Mouse (Mus musculus) adrenal gland, postnatal 25 days (tissue): ENCODE measurements around the gene Galns. TPM values are rescaled to one million over a fixed set of nuclear protein-coding genes. Genes with fewer than 3 reads are reported as not detected.
"Not testable (repeated sequence)": the region's sequence is repeated elsewhere in the genome, so short reads cannot be mapped to it uniquely, and the experiment has no call there.

Experiments
- DNase-seq: peaks from one replicate; pipeline ENCODE4 v3.0.0; 2021; ENCODE audit warnings: mixed read lengths
- total RNA-seq: library from RNA; stranded (reverse); gene quantifications from 2 replicates; pipeline ENCODE4 v1.2.3, GENCODE M21; 2021

Gene Galns
- total RNA-seq, 1 experiment from 2014 or later: 7.3 TPM

- DNase-seq: no peak
Measured at GRCm38 (mm10) chr8:122635878-122636802, 24.9 kb upstream of the Galns start.

GRCm38 (mm10) chr8:122633205-122633604 is 21.9 kb upstream of the Galns start:
- DNase-seq: no peak

GRCm38 (mm10) chr8:122632134-122632533 is 20.9 kb upstream of the Galns start:
- DNase-seq: not testable (repeated sequence)

GRCm38 (mm10) chr8:122630696-122631095 is 19.4 kb upstream of the Galns start:
- no peak for DNase-seq

- no peak for DNase-seq
Measured at GRCm38 (mm10) chr8:122629388-122629787, 18.1 kb upstream of the Galns start.

DNA sequence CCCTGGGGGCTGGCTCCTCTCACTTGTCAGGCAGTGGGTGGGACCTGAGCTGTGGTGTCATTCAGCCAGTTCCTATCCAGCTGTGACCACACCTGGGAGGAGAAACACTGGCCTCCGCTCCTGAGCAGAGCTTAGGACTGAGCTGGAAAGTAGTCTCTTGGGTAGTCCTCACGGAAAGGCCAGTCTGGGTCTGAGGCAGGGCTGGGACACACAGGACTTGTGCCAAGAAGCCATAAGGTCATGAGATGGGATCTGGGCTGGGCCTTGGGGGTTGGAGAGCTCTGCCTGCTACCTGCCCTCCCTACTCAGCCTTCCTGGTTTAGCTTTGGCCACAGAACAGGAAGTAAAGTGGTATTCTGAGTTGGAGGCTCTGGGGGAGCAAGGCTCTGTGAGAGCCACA is 15.6 kb upstream of the Galns start:
- no peak for DNase-seq

- DNase-seq: no peak
Measured at GRCm38 (mm10) chr8:122625811-122626210, 14.5 kb upstream of the Galns start.

DNA sequence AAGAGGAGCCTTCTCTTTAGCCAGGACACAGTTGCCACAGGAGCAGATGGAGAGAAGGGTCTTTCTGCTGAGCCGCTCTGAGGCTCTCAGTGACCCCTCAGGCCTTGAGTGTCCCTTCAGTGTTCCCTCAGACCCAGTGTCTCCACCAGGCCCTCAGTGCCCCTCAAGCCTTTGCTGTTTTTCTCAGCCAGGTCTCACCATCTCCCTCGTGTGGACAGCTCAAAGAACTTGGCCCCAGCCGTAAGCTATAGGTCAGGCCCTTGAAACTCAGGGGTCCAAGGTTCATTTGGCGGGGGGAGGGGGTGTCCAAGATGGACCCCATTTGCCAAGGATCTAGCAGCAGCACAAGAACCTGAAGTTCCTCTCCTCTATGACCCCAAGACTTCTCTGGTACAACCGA is 13.4 kb upstream of the Galns start:
- DNase-seq: no peak

GRCm38 (mm10) chr8:122623844-122624642 is 12.8 kb upstream of the Galns start:
- no peak for DNase-seq

- DNase-seq: no peak
Measured at GRCm38 (mm10) chr8:122622727-122623126, 11.5 kb upstream of the Galns start, which contains the start of gene Pabpn1l. Pabpn1l (minus strand) TSS chr8:122622739.

- DNase-seq: no peak
Measured at GRCm38 (mm10) chr8:122620446-122620845, 9.2 kb upstream of the Galns start.

GRCm38 (mm10) chr8:122618660-122619378 is 7.6 kb upstream of the Galns start:
- no peak for DNase-seq

GRCm38 (mm10) chr8:122617947-122618546 is 6.8 kb upstream of the Galns start:
- DNase-seq: peak; percentile 82

GRCm38 (mm10) chr8:122616181-122616905 is 5.1 kb upstream of the Galns start:
- DNase-seq: no peak

- DNase-seq: no peak
Measured at GRCm38 (mm10) chr8:122610612-122611277, 518 bp downstream of the Galns start.

GRCm38 (mm10) chr8:122610209-122610608 is 1.1 kb downstream of the Galns start:
- no peak for DNase-seq

DNA sequence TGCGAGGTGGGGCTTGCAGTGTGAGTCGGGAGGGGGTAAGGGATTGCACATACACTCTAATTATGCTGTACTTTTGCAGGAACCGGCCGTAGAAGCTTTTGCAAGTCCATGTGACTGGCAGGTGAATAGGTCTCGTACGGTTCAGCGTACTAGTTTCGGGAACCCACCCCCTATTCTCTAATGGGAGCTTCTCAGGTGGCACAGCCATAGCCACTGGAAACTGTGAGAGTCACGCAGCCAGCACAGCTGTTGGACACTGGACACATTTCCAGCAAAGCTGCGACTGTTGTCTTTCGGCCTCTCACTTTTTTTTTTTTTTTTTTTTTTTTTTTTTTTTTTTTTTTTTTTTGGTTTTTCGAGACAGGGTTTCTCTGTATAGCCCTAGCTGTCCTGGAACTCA is 4.5 kb downstream of the Galns start:
- no peak for DNase-seq

- no peak for DNase-seq
Measured at GRCm38 (mm10) chr8:122605367-122605766, 5.9 kb downstream of the Galns start.

- DNase-seq: no peak
Measured at GRCm38 (mm10) chr8:122604640-122605039, 6.6 kb downstream of the Galns start.

GRCm38 (mm10) chr8:122600666-122601065 is 10.6 kb downstream of the Galns start:
- DNase-seq: no peak

DNA sequence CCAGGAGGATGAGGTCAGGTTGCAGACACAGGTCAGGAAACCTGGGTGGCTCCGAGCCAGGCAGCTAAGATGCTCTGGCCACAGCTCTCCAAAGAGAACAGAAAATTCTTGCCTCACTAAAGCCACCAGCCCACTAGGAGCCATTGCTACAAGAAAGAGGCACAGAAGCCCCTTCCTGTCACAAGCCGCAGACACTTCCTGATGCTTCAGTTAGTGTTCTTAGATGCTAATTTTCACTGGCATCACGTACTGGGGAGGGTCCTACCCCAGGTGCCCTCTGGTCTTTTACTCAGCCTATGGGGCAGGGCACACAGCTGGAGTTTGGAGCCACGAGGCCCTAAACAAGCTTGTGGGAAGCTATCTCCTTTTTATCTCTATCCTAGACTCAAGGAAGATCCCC is 15.2 kb downstream of the Galns start:
- DNase-seq: no peak
